Mouse (Mus musculus) kidney, postnatal 0 days (tissue): Measurements from ENCODE around the gene Kif1a. TPM values are rescaled to one million over a fixed set of nuclear protein-coding genes. Genes with fewer than 3 reads are reported as not detected.

Source experiments
- ATAC-seq: fragments of 200-750 bp; cut with Nextera tagmentation; replicated peaks from 2 replicates; pipeline ENCODE4 v1.8.0; 2017; ENCODE audit warnings: low read depth, moderate number of reproducible peaks, moderate TSS enrichment, moderate library complexity; ENCODE audit not compliant: low FRiP score
- DNase-seq: peaks from one replicate; pipeline ENCODE4 v3.0.0-alpha.2; 2016; ENCODE audit warnings: low spot score
- H3K27ac ChIP-seq: fragments of 300-500 bp; sonication (generic); 2 replicates; pipeline ENCODE4 v1.5.1; 2014; ENCODE audit warnings: mild to moderate bottlenecking
- H3K27me3 ChIP-seq: fragments of 300-500 bp; sonication (generic); 2 replicates; pipeline ENCODE4 v1.6.1; 2014; ENCODE audit warnings: low read length, mixed read lengths; ENCODE audit not compliant: insufficient read depth
- H3K36me3 ChIP-seq: fragments of 300-500 bp; sonication (generic); 2 replicates; pipeline ENCODE4 v1.6.1; 2014; ENCODE audit warnings: low read length, mixed read lengths; ENCODE audit not compliant: insufficient read depth
- H3K4me1 ChIP-seq: fragments of 300-500 bp; sonication (generic); replicated peaks from 2 replicates; pipeline ENCODE4 v1.6.1; 2014; ENCODE audit warnings: antibody characterized with exemption, low read length, mixed read lengths; ENCODE audit not compliant: insufficient read depth
- H3K4me2 ChIP-seq: fragments of 300-500 bp; sonication (generic); 2 replicates; pipeline ENCODE4 v1.6.1; 2014; ENCODE audit warnings: mild to moderate bottlenecking, low read length, moderate library complexity, mixed read lengths
- H3K4me3 ChIP-seq: fragments of 300-500 bp; sonication (generic); replicated peaks from 2 replicates; pipeline ENCODE4 v1.5.1; 2014; ENCODE audit warnings: low read depth, low read length
- H3K9ac ChIP-seq: fragments of 300-500 bp; sonication (generic); 2 replicates; pipeline ENCODE4 v1.6.1; 2014; ENCODE audit warnings: low read depth, low read length
- H3K9me3 ChIP-seq: fragments of 300-500 bp; sonication (generic); replicated peaks from 2 replicates; pipeline ENCODE4 v1.6.1; 2016; ENCODE audit warnings: low read length, inconsistent platforms, mixed read lengths
- CTCF ChIP-seq: IDR thresholded peaks from 2 replicates; pipeline ENCODE4 v1.5.1; 2016; ENCODE audit warnings: antibody characterized with exemption, low read depth, mild to moderate bottlenecking, moderate library complexity
- WGBS: fragments of 180-500 bp; shearing (Covaris S2); extraction: QIAGEN DNeasy Blood & Tissue Kit; methylation state at CpG from one replicate; pipeline ENCODE4 v1.1.7; 2014; 5-methylcytosine and 5-hydroxymethylcytosine counted together
- polyA plus RNA-seq: library from polyadenylated mRNA; unstranded; fragments of >200 nt; fragmentation: Nextera tagmentation; extraction: Ambion mirVana; gene quantifications from 2 replicates; pipeline ENCODE4 v1.2.1, GENCODE M21; 2015

Gene Kif1a
- polyA plus RNA-seq, 1 experiment from 2014 or later: 3.7 TPM

- DNase-seq (peak; percentile 60), ATAC-seq (peak; percentile 80)
- Histone ChIP-seq H3K4me1 (no peaks in the 10 kb centered on the region), H3K27ac (no peak overlapping the region), H3K9me3 (no peaks in the 10 kb centered on the region), H3K9ac (no peak overlapping the region), H3K27me3 (no peaks in the 10 kb centered on the region), H3K36me3 (no peaks in the 10 kb centered on the region), H3K4me3 (no peak overlapping the region), H3K4me2 (no peak overlapping the region)
- 50% methylated on average over 8 of the region's 8 CpGs for WGBS
- TF ChIP-seq CTCF: no peak
Observed at GRCm38 (mm10) chr1:93082121-93082520, 19.6 kb downstream of the Kif1a start.

- TF ChIP-seq CTCF: peak; percentile 82
- no peaks in the 10 kb centered on the region for H3K9me3 ChIP-seq
- H3K9ac ChIP-seq: no peak overlapping the region
- no peak overlapping the region for H3K27ac ChIP-seq
- H3K4me1 ChIP-seq: no peaks in the 10 kb centered on the region
- no peak overlapping the region for H3K4me3 ChIP-seq
- DNase-seq: peak; percentile 67
- 72% methylated on average over 3 of the region's 3 CpGs for whole genome bisulfite sequencing
- H3K27me3 ChIP-seq: no peaks in the 10 kb centered on the region
- ATAC-seq: no peak
- no peak overlapping the region for H3K4me2 ChIP-seq
- H3K36me3 ChIP-seq: no peaks in the 10 kb centered on the region
Observed at GRCm38 (mm10) chr1:93080930-93081589, 20.7 kb downstream of the Kif1a start.

GRCm38 (mm10) chr1:93079602-93080001, 22.1 kb downstream of the Kif1a start:
- H3K9me3 ChIP-seq: no peaks in the 10 kb centered on the region
- H3K4me1 ChIP-seq: no peaks in the 10 kb centered on the region
- H3K4me3 ChIP-seq: no peak overlapping the region
- TF ChIP-seq CTCF: no peak
- no peaks in the 10 kb centered on the region for H3K27me3 ChIP-seq
- H3K9ac ChIP-seq: no peak overlapping the region
- H3K4me2 ChIP-seq: no peak overlapping the region
- no peaks in the 10 kb centered on the region for H3K36me3 ChIP-seq
- 93% methylated on average over 3 of the region's 3 CpGs for WGBS
- DNase-seq (no peak), ATAC-seq (no peak)
- H3K27ac ChIP-seq: no peak overlapping the region

GRCm38 (mm10) chr1:93072279-93072865, 29.4 kb downstream of the Kif1a start:
- Histone ChIP-seq H3K4me1 (no peaks in the 10 kb centered on the region), H3K9me3 (no peaks in the 10 kb centered on the region), H3K4me2 (no peak overlapping the region), H3K36me3 (no peaks in the 10 kb centered on the region), H3K27me3 (no peaks in the 10 kb centered on the region), H3K4me3 (no peak overlapping the region), H3K27ac (no peak overlapping the region), H3K9ac (no peak overlapping the region)
- 90% methylated on average over 2 of the region's 2 CpGs for WGBS
- peak; percentile 40 for DNase-seq
- no peak for ATAC-seq
- peak; percentile 64 for TF ChIP-seq CTCF

GRCm38 (mm10) chr1:93071487-93071971, 30.2 kb downstream of the Kif1a start:
- DNase-seq (peak; percentile 15), ATAC-seq (no peak)
- H3K27ac ChIP-seq: no peak overlapping the region
- H3K27me3 ChIP-seq: no peaks in the 10 kb centered on the region
- H3K4me3 ChIP-seq: no peak overlapping the region
- no peaks in the 10 kb centered on the region for H3K4me1 ChIP-seq
- H3K36me3 ChIP-seq: no peaks in the 10 kb centered on the region
- TF ChIP-seq CTCF: no peak
- WGBS: 51% methylated on average over 18 of the region's 18 CpGs
- no peak overlapping the region for H3K4me2 ChIP-seq
- H3K9me3 ChIP-seq: no peaks in the 10 kb centered on the region
- H3K9ac ChIP-seq: no peak overlapping the region

GRCm38 (mm10) chr1:93070881-93071280, 30.9 kb downstream of the Kif1a start:
- H3K4me1 ChIP-seq: no peaks in the 10 kb centered on the region
- WGBS: 63% methylated on average over 5 of the region's 5 CpGs
- no peaks in the 10 kb centered on the region for H3K9me3 ChIP-seq
- no peak overlapping the region for H3K9ac ChIP-seq
- no peaks in the 10 kb centered on the region for H3K36me3 ChIP-seq
- H3K27ac ChIP-seq: no peak overlapping the region
- H3K4me2 ChIP-seq: no peak overlapping the region
- no peak overlapping the region for H3K4me3 ChIP-seq
- no peaks in the 10 kb centered on the region for H3K27me3 ChIP-seq
- no peak for ATAC-seq
- no peak for DNase-seq
- no peak for TF ChIP-seq CTCF
